Mouse (Mus musculus) midbrain, postnatal 0 days (tissue): ENCODE results near the gene Gm6040. TPM values are rescaled to one million over a fixed set of nuclear protein-coding genes. Genes with fewer than 3 reads are reported as not detected.

ENCODE experiments used
- ATAC-seq: fragments of 200-750 bp; cut with Nextera tagmentation; 2 replicates; pipeline ENCODE4 v1.8.0; 2017; ENCODE audit warnings: moderate number of reproducible peaks, mild to moderate bottlenecking, moderate TSS enrichment, moderate library complexity; ENCODE audit not compliant: low FRiP score
- DNase-seq: peaks from one replicate; pipeline ENCODE4 v3.0.0-alpha.2; 2015; ENCODE audit warnings: low spot score
- H3K27ac ChIP-seq: fragments of 300-500 bp; sonication (generic); 2 replicates; pipeline ENCODE4 v1.5.1; 2014; ENCODE audit warnings: low read depth, mild to moderate bottlenecking, low read length, mixed read lengths
- H3K27me3 ChIP-seq: fragments of 300-500 bp; sonication (generic); 2 replicates; pipeline ENCODE4 v1.6.1; 2014; ENCODE audit warnings: low read length, control low read depth, mixed read lengths; ENCODE audit not compliant: insufficient read depth
- H3K36me3 ChIP-seq: fragments of 300-500 bp; sonication (generic); 2 replicates; pipeline ENCODE4 v1.6.1; 2014; ENCODE audit warnings: low read length, control low read depth, mixed read lengths; ENCODE audit not compliant: insufficient read depth
- H3K4me1 ChIP-seq: fragments of 300-500 bp; sonication (generic); 2 replicates; pipeline ENCODE4 v1.6.1; 2014; ENCODE audit warnings: mild to moderate bottlenecking, control low read depth, antibody characterized with exemption, low read length, mixed read lengths; ENCODE audit not compliant: insufficient read depth
- H3K4me2 ChIP-seq: fragments of 300-500 bp; sonication (generic); 2 replicates; pipeline ENCODE4 v1.6.1; 2014; ENCODE audit warnings: low read depth, mild to moderate bottlenecking, low read length, mixed read lengths; ENCODE audit not compliant: poor library complexity, severe bottlenecking
- H3K4me3 ChIP-seq: fragments of 300-500 bp; sonication (generic); 2 replicates; pipeline ENCODE4 v1.5.1; 2014; ENCODE audit warnings: low read depth, mild to moderate bottlenecking, low read length, moderate library complexity
- H3K9ac ChIP-seq: fragments of 300-500 bp; sonication (generic); replicated peaks from 2 replicates; pipeline ENCODE4 v1.6.1; 2014; ENCODE audit warnings: mild to moderate bottlenecking, low read length, moderate library complexity, mixed read lengths; ENCODE audit not compliant: poor library complexity, severe bottlenecking
- H3K9me3 ChIP-seq: fragments of 300-500 bp; sonication (generic); 2 replicates; pipeline ENCODE4 v1.6.1; 2016; ENCODE audit warnings: low read length, control low read depth
- CTCF ChIP-seq: IDR thresholded peaks from 2 replicates; pipeline ENCODE4 v1.5.1; 2016; ENCODE audit warnings: antibody characterized with exemption, mild to moderate bottlenecking
- WGBS: fragments of 180-500 bp; shearing (Covaris S2); extraction: QIAGEN DNeasy Blood & Tissue Kit; methylation state at CpG from one replicate; pipeline ENCODE4 v1.1.7; 2014; 5-methylcytosine and 5-hydroxymethylcytosine counted together
- polyA plus RNA-seq: library from polyadenylated mRNA; unstranded; fragments of >200 nt; fragmentation: Nextera tagmentation; extraction: Ambion mirVana; gene quantifications from 2 replicates; pipeline ENCODE4 v1.2.1, GENCODE M21; 2015
- total RNA-seq: library from RNA; depleted of rRNA; stranded (reverse); fragments of >200 nt; gene quantifications from 2 replicates; pipeline ENCODE4 v1.2.3, GENCODE M21; 2014; rRNA removed

The Gm6040 gene
- total and polyA plus RNA-seq, 2 experiments from 2014 or later: not detected

DNA sequence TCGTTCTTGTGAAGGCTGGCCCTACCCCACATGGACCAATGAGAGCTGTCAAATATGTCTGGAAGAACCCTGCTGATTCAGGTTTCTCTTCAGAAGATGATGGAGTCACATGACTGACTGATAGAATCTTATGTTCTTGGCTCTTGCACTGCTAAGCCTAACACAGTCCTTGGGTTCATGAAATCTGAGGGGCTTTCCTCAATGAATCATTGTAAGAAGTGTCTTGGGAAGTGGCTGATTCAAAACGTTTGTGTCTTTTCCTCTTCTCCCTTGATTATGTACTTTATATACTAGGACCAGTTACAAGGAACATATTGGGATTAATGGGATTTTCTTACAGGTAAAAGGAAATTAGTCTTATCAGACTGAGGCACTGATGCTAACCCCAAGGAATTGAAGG lies 19.3 kb downstream of the Gm6040 start, which contains the start of gene Gm15056:
Gm15056 (minus strand) TSS at position 101 of the 400 bp plus-strand sequence.
- Histone ChIP-seq H3K9ac (no peak within 1 kb of the TSS), H3K4me2 (no peak within 1 kb of the TSS), H3K36me3 (no peaks in the 10 kb centered on the region), H3K4me3 (no peak within 1 kb of the TSS), H3K4me1 (no peaks in the 10 kb centered on the region), H3K9me3 (peaks cover 46% of the 10 kb centered on the region; the same call in 1 of the 2 replicates), H3K27ac (no peak within 1 kb of the TSS), H3K27me3 (no peaks in the 10 kb centered on the region)
- TF ChIP-seq CTCF: no peak
- ATAC-seq: no peak
- DNase-seq: no peak
- WGBS: 43% methylated on average over 2 of the region's 2 CpGs

DNA sequence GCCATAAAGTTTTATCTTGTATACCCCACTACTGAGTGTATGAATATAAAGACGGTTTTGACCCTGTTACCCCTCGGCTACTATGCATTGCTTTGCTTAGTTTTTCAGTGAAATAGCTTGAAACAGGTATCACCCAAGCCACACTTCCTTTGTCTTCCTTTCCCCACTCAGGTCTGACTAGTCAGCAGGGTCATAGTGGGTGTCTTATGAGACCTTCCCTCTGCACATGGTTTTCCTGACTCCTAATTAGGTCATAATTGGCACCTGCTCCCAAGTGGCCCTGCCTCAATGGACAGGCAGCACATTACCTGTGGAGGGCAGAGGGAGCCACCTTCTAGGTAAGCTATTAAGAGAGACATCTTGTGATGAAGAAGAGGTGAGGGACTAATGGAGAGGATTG lies 29.5 kb downstream of the Gm6040 start, which contains the start of gene Defb33:
Defb33 (plus strand) TSS at position 301 of the 400 bp plus-strand sequence.
- no peak within 1 kb of the TSS for H3K4me3 ChIP-seq
- no peak within 1 kb of the TSS for H3K9ac ChIP-seq
- H3K36me3 ChIP-seq: no peaks in the 10 kb centered on the region
- no peaks in the 10 kb centered on the region for H3K27me3 ChIP-seq
- no peak for ATAC-seq
- 82% methylated on average over 2 of the region's 2 CpGs for WGBS
- no peak within 1 kb of the TSS for H3K27ac ChIP-seq
- no peak for TF ChIP-seq CTCF
- no peak within 1 kb of the TSS for H3K4me2 ChIP-seq
- peaks cover 38% of the 10 kb centered on the region; the same call in 1 of the 2 replicates for H3K9me3 ChIP-seq
- no peak for DNase-seq
- no peaks in the 10 kb centered on the region for H3K4me1 ChIP-seq

DNA sequence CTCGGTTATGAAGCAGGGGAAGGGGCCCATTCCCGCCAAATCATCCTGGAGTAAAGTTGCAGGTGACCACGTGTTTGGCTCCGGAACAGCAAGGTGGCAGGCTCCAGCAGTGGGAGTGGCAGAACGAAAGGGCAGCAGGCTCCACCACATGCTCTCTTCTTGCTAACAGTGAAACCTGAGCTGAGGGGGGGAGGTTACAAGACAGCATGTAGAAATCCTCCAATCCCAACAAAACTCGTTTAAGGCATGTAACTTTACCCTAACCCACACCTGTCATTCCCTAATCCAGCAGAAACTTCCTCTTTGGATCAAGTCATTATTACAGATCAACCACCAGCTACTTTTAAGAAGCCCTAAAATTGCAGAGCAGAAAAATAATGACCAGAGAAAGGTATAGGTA lies 47.3 kb downstream of the Gm6040 start:
- WGBS: 49% methylated on average over 6 of the region's 6 CpGs

More for the DNA sequence above, 47.3 kb downstream of the Gm6040 start:
- Histone ChIP-seq H3K36me3 (no peaks in the 10 kb centered on the region), H3K4me3 (no peak overlapping the region), H3K4me1 (no peaks in the 10 kb centered on the region), H3K9ac (no peak overlapping the region), H3K4me2 (no peak overlapping the region), H3K27ac (no peak overlapping the region), H3K27me3 (no peaks in the 10 kb centered on the region), H3K9me3 (peaks cover 11% of the 10 kb centered on the region; the same call in 1 of the 2 replicates)
- DNase-seq (no peak), ATAC-seq (no peak)
- TF ChIP-seq CTCF: no peak

Other genes starting within 250 kb of the Gm6040 start
- not detected in 2 replicates for gene Defb33, start 29.4 kb downstream of the Gm6040 start, total RNA-seq
- not detected in 2 replicates for gene Defb33, start 29.4 kb downstream of the Gm6040 start, polyA plus RNA-seq
- not detected in 2 replicates for gene Gm15056, start 19.4 kb downstream of the Gm6040 start, total RNA-seq
- not detected in 2 replicates for gene Gm15056, start 19.4 kb downstream of the Gm6040 start, polyA plus RNA-seq
- not detected in 2 replicates for gene AY761185, start 22.6 kb upstream of the Gm6040 start, total RNA-seq
- gene AY761185, start 22.6 kb upstream of the Gm6040 start, polyA plus RNA-seq: not detected in 2 replicates
- not detected in 2 replicates for gene Defa21, start 103.5 kb upstream of the Gm6040 start, total RNA-seq
- not detected in 2 replicates for gene Defa21, start 103.5 kb upstream of the Gm6040 start, polyA plus RNA-seq
- not detected in 2 replicates for gene Defa23, start 133.0 kb upstream of the Gm6040 start, total RNA-seq
- gene Defa23, start 133.0 kb upstream of the Gm6040 start, polyA plus RNA-seq: not detected in 2 replicates
- not detected in 2 replicates for gene Defa35, start 143.0 kb upstream of the Gm6040 start, total RNA-seq
- gene Defa35, start 143.0 kb upstream of the Gm6040 start, polyA plus RNA-seq: not detected in 2 replicates
- not detected in 2 replicates for gene Defa25, start 162.4 kb upstream of the Gm6040 start, total RNA-seq
- gene Defa25, start 162.4 kb upstream of the Gm6040 start, polyA plus RNA-seq: not detected in 2 replicates
- not detected in 2 replicates for gene Gm14851, start 174.0 kb upstream of the Gm6040 start, total RNA-seq
- not detected in 2 replicates for gene Gm14851, start 174.0 kb upstream of the Gm6040 start, polyA plus RNA-seq
- not detected in 2 replicates for gene Defa30, start 212.6 kb upstream of the Gm6040 start, total RNA-seq
- gene Defa30, start 212.6 kb upstream of the Gm6040 start, polyA plus RNA-seq: not detected in 2 replicates
- gene Defa22, start 240.2 kb upstream of the Gm6040 start, total RNA-seq: not detected in 2 replicates
- gene Defa22, start 240.2 kb upstream of the Gm6040 start, polyA plus RNA-seq: not detected in 2 replicates